Mouse (Mus musculus): ENCODE data around the gene Gtf2h2. TPM values are rescaled to one million over a fixed set of nuclear protein-coding genes. Genes with fewer than 3 reads are reported as not detected.
"Not testable (repeated sequence)": the region's sequence is repeated elsewhere in the genome, so short reads cannot be mapped to it uniquely, and the experiment has no call there.

Gene Gtf2h2
- polyA plus RNA-seq, 1 experiment, result 19.4 TPM

GRCm38 (mm10) chr13:100517652-100518153 is 25.3 kb upstream of the Gtf2h2 start:
- H3K79me2 ChIP-seq (ENCODE audit: control insufficient read depth, insufficient read depth), result no peaks in the 10 kb centered on the region
- H3K36me3 ChIP-seq (ENCODE audit: control insufficient read depth, insufficient read depth), result no peaks in the 10 kb centered on the region
- no peaks in the 10 kb centered on the region for H3K27me3 ChIP-seq (ENCODE audit: control insufficient read depth, insufficient read depth, insufficient read length)
- H3K79me3 ChIP-seq (ENCODE audit: low read depth), result no peaks in the 10 kb centered on the region
- TF ChIP-seq USF1 (IDR thresholded peaks at IDR 0.05; ENCODE audit: low read depth) (no peak), CEBPB (IDR thresholded peaks at IDR 0.05; ENCODE audit: low read depth) (no peak), FOSL1 (IDR thresholded peaks at IDR 0.05; ENCODE audit: insufficient read depth, low read length, poor library complexity, severe bottlenecking) (no peak), CTCF (IDR thresholded peaks at IDR 0.05; ENCODE audit: control insufficient read depth, insufficient read depth, insufficient read length) (no peak), MAX (IDR thresholded peaks at IDR 0.05) (no peak), MYOG (IDR thresholded peaks at IDR 0.05; ENCODE audit: control insufficient read depth, extremely low read depth, insufficient read length) (no peak), MYOD1 (IDR thresholded peaks at IDR 0.05; ENCODE audit: control insufficient read depth, insufficient read length, low read depth) (no peak)
- H3K4me3 ChIP-seq (ENCODE audit: insufficient read depth, poor library complexity, severe bottlenecking), result no peak overlapping the region
- no peak overlapping the region for H3ac ChIP-seq (ENCODE audit: control insufficient read depth, insufficient read length, low read depth)

GRCm38 (mm10) chr13:100516213-100517105 is 24.1 kb upstream of the Gtf2h2 start:
- H3K36me3 ChIP-seq (ENCODE audit: control insufficient read depth, insufficient read depth), result no peaks in the 10 kb centered on the region
- H3K27me3 ChIP-seq (ENCODE audit: control insufficient read depth, insufficient read depth, insufficient read length), result no peaks in the 10 kb centered on the region
- no peaks in the 10 kb centered on the region for H3K79me3 ChIP-seq (ENCODE audit: low read depth)
- no peaks in the 10 kb centered on the region for H3K79me2 ChIP-seq (ENCODE audit: control insufficient read depth, insufficient read depth)
- H3ac ChIP-seq (ENCODE audit: control insufficient read depth, insufficient read length, low read depth), result no peak overlapping the region
- peak; percentile 21 for TF ChIP-seq MYOD1 (IDR thresholded peaks at IDR 0.05; ENCODE audit: control insufficient read depth, insufficient read length, low read depth)
- no peak for TF ChIP-seq MYOG (IDR thresholded peaks at IDR 0.05; ENCODE audit: control insufficient read depth, extremely low read depth, insufficient read length)
- peak; percentile 34 for TF ChIP-seq MAX (IDR thresholded peaks at IDR 0.05)
- TF ChIP-seq CEBPB (IDR thresholded peaks at IDR 0.05; ENCODE audit: low read depth), result no peak
- TF ChIP-seq CTCF (IDR thresholded peaks at IDR 0.05; ENCODE audit: control insufficient read depth, insufficient read depth, insufficient read length), result no peak
- TF ChIP-seq FOSL1 (IDR thresholded peaks at IDR 0.05; ENCODE audit: insufficient read depth, low read length, poor library complexity, severe bottlenecking), result peak; percentile 53
- TF ChIP-seq USF1 (IDR thresholded peaks at IDR 0.05; ENCODE audit: low read depth), result peak; percentile 68
- no peak overlapping the region for H3K4me3 ChIP-seq (ENCODE audit: insufficient read depth, poor library complexity, severe bottlenecking)

- Histone ChIP-seq H3K27me3 (ENCODE audit: control insufficient read depth, insufficient read depth, insufficient read length) (no peaks in the 10 kb centered on the region), H3K36me3 (ENCODE audit: control insufficient read depth, insufficient read depth) (no peaks in the 10 kb centered on the region), H3K79me3 (ENCODE audit: low read depth) (no peaks in the 10 kb centered on the region), H3K4me3 (ENCODE audit: insufficient read depth, poor library complexity, severe bottlenecking) (no peak overlapping the region), H3ac (ENCODE audit: control insufficient read depth, insufficient read length, low read depth) (no peak overlapping the region), H3K79me2 (ENCODE audit: control insufficient read depth, insufficient read depth) (no peaks in the 10 kb centered on the region)
- TF ChIP-seq MAX (IDR thresholded peaks at IDR 0.05) (no peak), CTCF (IDR thresholded peaks at IDR 0.05; ENCODE audit: control insufficient read depth, insufficient read depth, insufficient read length) (no peak), CEBPB (IDR thresholded peaks at IDR 0.05; ENCODE audit: low read depth) (no peak), MYOD1 (IDR thresholded peaks at IDR 0.05; ENCODE audit: control insufficient read depth, insufficient read length, low read depth) (no peak)
These were observed 20.4 kb upstream of the Gtf2h2 start for GRCm38 (mm10) chr13:100512792-100513191.

DNA sequence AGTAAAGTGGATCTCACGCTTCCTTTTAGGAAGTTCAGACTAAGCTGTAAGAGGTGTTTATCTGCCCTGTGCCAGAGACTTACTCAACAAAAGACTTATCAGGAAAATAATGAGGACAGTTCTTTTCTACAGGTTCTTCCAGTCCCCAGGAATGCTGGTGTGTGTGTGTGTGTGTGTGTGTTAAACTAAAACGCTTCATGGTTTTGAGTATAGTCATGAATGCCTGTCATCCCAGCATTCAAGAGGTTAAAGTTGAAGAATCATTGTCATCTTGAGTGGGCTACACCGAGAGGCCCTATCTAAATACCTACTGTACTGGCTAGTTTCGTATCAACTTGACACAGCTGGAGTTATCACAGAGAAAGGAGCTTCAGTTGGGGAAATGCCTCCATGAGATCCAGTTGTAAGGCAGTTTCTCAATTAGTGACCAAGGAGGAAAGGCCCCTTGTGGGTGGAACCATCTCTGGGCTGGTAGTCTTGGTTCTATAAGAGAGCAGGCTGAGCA is 19.5 kb upstream of the Gtf2h2 start:
- TF ChIP-seq FOSL1 (IDR thresholded peaks at IDR 0.05; ENCODE audit: insufficient read depth, low read length, poor library complexity, severe bottlenecking) (no peak), CTCF (IDR thresholded peaks at IDR 0.05; ENCODE audit: control insufficient read depth, insufficient read depth, insufficient read length) (no peak), MAX (IDR thresholded peaks at IDR 0.05) (no peak)
- no peak overlapping the region for H3ac ChIP-seq (ENCODE audit: control insufficient read depth, insufficient read length, low read depth)

DNA sequence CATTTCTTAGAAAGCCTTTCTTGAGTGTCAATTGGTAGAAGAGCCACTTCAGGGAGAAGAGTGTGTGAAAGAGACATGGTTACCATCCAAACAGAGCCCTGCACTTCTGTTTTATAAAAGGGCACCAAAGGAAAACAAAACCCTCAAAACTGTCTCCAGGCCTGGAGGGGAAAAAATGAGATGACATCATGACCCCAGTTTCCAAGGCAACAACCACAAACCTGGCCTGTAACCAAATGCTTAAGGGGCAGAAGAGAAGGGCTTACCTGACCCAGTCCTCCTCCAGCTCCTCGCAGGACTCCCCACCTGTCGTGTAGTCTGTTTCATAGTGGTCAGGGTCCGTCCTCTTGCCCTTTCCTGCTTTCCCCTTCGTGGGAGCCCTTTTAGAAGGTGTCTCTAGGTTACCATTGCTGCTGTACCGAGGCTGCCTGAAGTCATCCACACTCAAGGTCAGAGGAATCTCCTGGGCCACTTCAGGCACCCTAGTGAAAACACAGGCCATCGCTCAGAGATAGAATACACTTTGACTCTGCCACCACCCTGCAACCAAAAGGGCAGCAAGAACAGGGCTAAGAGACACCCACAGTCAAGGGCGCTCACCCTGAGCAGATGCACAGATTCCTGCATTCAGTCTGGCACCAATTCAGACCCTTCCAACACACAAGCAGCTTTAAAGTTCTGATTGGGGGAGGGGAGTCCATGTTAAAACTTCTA is 18.9 kb upstream of the Gtf2h2 start:
- H3K36me3 ChIP-seq (ENCODE audit: control insufficient read depth, insufficient read depth), result no peaks in the 10 kb centered on the region
- TF ChIP-seq MYOD1 (IDR thresholded peaks at IDR 0.05; ENCODE audit: control insufficient read depth, insufficient read length, low read depth), result no peak
- no peak for TF ChIP-seq MYOG (IDR thresholded peaks at IDR 0.05; ENCODE audit: control insufficient read depth, extremely low read depth, insufficient read length)
- TF ChIP-seq CTCF (IDR thresholded peaks at IDR 0.05; ENCODE audit: control insufficient read depth, insufficient read depth, insufficient read length), result no peak
- TF ChIP-seq FOSL1 (IDR thresholded peaks at IDR 0.05; ENCODE audit: insufficient read depth, low read length, poor library complexity, severe bottlenecking), result no peak
- TF ChIP-seq MAX (IDR thresholded peaks at IDR 0.05), result no peak
- H3K4me3 ChIP-seq (ENCODE audit: insufficient read depth, poor library complexity, severe bottlenecking), result no peak overlapping the region
- no peaks in the 10 kb centered on the region for H3K79me2 ChIP-seq (ENCODE audit: control insufficient read depth, insufficient read depth)
- no peaks in the 10 kb centered on the region for H3K79me3 ChIP-seq (ENCODE audit: low read depth)
- H3ac ChIP-seq (ENCODE audit: control insufficient read depth, insufficient read length, low read depth), result no peak overlapping the region
- H3K27me3 ChIP-seq (ENCODE audit: control insufficient read depth, insufficient read depth, insufficient read length), result no peaks in the 10 kb centered on the region

More for the DNA sequence above, 19.5 kb upstream of the Gtf2h2 start:
- no peaks in the 10 kb centered on the region for H3K79me3 ChIP-seq (ENCODE audit: low read depth)
- no peaks in the 10 kb centered on the region for H3K27me3 ChIP-seq (ENCODE audit: control insufficient read depth, insufficient read depth, insufficient read length)
- no peaks in the 10 kb centered on the region for H3K36me3 ChIP-seq (ENCODE audit: control insufficient read depth, insufficient read depth)
- H3K79me2 ChIP-seq (ENCODE audit: control insufficient read depth, insufficient read depth), result no peaks in the 10 kb centered on the region
- no peak overlapping the region for H3K4me3 ChIP-seq (ENCODE audit: insufficient read depth, poor library complexity, severe bottlenecking)

DNA sequence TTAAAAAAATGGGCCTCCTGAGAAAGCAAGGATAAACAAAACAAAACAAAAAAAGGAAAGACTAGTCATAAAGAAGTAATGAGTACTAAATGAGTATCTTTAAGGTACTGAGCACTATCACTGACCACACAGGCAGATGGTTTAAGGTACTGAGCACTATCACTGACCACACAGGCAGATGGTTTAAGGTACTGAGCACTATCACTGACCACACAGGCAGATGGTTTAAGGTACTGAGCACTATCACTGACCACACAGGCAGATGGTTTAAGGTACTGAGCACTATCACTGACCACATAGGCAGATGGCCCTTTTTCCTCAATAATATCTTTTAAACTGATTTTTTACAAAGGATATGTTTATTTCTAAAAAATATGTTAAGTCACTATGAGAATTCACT is 7.2 kb upstream of the Gtf2h2 start:
- not testable (repeated sequence) for H3K27me3 ChIP-seq (ENCODE audit: control insufficient read depth, insufficient read depth, insufficient read length); H3ac ChIP-seq (ENCODE audit: control insufficient read depth, insufficient read length, low read depth); H3K36me3 ChIP-seq (ENCODE audit: control insufficient read depth, insufficient read depth); H3K79me2 ChIP-seq (ENCODE audit: control insufficient read depth, insufficient read depth); H3K4me3 ChIP-seq (ENCODE audit: insufficient read depth, poor library complexity, severe bottlenecking); H3K79me3 ChIP-seq (ENCODE audit: low read depth)

All from C2C12 (cell line).